Mouse (Mus musculus): Measurements from ENCODE around the gene Pdia3.

DNA sequence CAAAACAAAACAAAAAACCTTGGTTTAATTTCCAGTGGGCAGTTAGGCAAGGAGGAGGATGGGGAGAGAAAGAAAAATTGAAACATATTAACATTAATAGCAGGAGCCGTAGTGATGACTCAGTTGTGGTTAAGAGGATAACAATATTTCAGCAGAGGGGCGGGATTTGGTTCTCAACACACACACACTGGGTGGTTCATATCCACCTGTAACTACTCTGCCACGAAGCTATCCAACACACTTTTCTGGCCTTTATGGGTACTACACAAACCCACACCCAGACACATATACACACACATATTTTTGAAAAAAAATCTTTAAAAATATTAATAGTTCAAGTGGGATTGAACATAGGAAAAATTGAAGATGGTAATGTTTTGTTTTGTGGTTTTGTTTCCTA, 33.4 kb downstream of the Pdia3 start:
- TF ChIP-seq CTCF (IDR thresholded peaks at IDR 0.05; ENCODE audit: low read depth) (no peak), EP300 (optimal IDR thresholded peaks at IDR 0.05) (no peak)
